Mouse (Mus musculus): ENCODE measurements around the gene Adcy1.

DNA sequence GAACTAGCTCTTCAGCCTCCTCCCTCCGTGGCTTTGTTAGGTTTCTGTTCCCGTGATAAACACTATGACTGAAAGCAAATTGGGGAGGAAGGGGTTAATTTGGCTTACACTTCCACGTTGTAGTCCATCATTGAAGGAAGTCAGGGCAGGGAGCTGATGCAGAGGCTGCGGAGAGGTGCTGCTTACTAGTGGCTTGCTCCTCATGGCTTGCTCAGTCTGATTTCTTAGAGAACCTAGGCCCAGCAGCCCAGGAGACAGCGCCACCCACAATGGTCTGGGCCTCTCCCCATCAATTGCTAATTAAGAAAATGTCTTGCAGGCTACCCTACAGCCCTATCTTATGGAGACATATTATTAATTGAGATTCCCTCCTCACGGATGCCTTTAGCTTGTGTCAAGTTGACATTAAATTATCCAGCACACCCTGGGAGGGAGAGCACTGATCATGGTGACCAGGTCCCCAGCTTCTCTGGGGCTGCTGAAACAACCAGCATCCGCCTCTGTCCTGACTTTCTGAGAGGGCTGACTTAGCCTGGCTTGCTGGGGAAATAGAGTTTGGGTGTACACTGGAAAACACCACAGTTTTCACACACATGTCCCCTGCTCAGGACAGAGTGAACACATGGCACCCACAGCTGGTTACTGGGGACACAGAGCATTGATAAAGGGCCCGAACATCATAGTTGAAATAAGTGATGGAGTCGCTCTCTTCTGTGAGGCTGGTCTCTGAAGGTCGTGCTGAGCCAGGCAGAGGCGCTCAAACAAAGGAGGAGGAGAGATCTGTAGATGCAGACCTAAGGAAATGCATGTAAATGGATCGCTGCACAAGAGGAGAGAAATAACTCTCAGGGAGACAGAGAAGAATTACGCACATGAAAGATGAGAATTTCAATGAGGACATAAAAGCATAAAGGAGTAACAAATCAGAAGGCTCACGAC, 39.2 kb downstream of the Adcy1 start:
- TF ChIP-seq CTCF (IDR thresholded peaks at IDR 0.05; ENCODE audit: low read depth, low read length) (no peak), POLR2A (IDR thresholded peaks at IDR 0.05; ENCODE audit: extremely low read depth, insufficient read depth, low read length) (no peak)

Data from liver, adult 2 months (tissue).